Mouse (Mus musculus) activated CD4-positive, CD25-positive, alpha-beta regulatory T cell, adult 4 months (primary cell): ENCODE measurements around the gene Nlrc3. TPM values are rescaled to one million over a fixed set of nuclear protein-coding genes. Genes with fewer than 3 reads are reported as not detected.
"Not testable (repeated sequence)": the region's sequence is repeated elsewhere in the genome, so short reads cannot be mapped to it uniquely, and the experiment has no call there.

Experiments
- ATAC-seq: one replicate; pipeline ENCODE4 v1.8.0; 2017
- polyA plus RNA-seq, 2 experiments: library from polyadenylated mRNA; unstranded; fragments of 100-300 nt; shearing (Covaris generic); gene quantifications; one replicate each; pipeline ENCODE4 v1.2.1; 2017

Nlrc3 gene
- 10 to 100 TPM; 60.0 to 64.2 TPM for polyA plus RNA-seq

DNA sequence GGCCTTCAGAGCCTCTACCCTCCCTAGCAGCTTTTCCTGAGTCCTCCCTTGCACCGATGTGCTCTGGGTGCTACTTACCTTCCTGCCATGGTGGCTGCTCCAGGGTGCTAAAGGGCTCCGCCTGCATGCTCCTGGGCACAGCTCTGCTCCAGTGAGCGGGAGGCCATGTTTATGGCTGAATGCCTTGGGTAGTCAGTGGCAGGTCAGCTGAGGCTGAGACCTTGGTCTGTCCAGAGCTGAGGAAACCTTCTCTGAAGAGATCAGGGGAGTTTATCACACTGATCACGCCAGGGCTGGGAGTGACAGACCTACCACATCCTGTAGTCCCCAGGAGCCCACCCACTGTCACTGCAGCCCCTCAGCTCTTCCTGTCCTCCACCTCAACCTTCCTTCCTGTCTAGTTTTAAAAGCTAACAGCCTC lies at the start of gene Nlrc3:
Nlrc3 (minus strand) TSS at position 382 of the 421 bp plus-strand sequence.
- ATAC-seq = peak; percentile 96

DNA sequence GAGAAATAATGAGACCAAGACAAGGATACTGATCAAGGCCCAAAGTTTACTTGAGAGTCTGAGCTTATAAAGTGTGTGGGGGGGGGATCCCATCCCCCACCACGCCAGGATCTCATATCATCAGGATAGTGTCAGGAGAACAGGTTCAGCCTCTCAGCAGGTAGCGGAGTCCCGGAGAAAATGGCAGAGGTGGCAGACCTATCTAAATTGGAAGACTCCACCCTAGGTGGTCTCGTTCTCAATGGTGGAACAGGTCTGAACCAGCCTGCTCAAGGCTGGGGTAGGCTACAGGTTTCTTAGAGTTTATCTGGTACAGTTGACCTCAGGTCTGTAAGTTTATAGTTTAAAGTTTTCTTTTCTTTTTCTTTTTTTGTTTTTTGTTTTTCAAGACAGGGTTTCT lies 46.3 kb upstream of the Nlrc3 start:
- ATAC-seq = no peak

DNA sequence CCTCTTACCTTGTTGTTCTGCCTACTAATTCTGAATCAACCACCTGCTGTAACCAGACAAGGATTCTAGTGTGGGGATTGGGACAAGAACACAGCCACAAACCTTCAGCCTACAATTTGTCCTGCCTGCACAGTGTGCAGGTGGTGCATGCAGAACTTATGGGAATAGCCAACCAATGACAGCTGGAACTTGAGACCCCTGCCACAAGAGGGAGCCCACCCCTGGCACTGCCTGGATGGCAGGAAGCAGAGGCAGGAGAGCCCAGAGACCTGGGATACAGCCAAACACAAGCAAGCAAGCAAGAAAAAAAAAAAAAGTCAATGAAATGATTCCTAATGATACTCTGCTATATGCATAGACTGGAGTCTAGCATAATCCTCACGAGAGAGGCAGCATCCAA lies 44.8 kb upstream of the Nlrc3 start:
- ATAC-seq = no peak

DNA sequence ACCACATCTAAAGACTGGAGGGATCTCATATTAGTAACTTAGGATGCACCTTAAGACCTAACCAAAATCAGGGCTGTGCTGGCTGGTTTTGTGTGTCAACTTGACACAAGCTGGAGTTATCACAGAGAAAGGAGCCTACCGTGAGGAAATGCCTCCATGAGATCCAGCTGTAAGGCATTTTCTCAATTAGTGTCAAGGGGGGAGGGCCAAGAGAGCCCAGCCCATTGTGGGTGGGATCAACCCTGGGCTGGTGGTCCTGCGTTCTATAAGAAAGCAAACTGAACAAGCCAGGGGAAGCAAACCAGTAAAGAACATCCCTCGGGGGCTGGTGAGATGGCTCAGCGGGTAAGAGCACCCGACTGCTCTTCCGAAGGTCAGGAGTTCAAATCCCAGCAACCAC lies 41.0 kb upstream of the Nlrc3 start:
- not testable (repeated sequence) for ATAC-seq

DNA sequence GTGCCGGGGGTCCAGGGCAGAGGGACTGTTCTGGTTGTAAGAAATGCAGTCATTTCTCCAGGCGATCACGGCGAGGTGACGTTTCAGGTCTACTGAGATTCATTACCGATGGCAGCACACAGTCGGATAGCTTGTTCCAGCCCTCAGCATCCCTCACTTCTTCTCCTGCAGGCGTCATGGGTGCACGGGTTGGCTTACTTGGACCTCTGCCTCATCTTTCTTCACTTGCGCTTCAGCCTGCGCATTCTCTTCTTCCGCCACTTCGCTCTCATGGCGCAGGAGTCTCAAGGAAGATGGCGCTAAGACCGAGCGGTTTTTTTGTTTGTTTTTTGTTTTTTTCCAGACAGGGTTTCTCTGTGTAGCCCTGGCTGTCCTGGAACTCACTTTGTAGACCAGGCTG lies 40.4 kb upstream of the Nlrc3 start:
- not testable (repeated sequence) for ATAC-seq

DNA sequence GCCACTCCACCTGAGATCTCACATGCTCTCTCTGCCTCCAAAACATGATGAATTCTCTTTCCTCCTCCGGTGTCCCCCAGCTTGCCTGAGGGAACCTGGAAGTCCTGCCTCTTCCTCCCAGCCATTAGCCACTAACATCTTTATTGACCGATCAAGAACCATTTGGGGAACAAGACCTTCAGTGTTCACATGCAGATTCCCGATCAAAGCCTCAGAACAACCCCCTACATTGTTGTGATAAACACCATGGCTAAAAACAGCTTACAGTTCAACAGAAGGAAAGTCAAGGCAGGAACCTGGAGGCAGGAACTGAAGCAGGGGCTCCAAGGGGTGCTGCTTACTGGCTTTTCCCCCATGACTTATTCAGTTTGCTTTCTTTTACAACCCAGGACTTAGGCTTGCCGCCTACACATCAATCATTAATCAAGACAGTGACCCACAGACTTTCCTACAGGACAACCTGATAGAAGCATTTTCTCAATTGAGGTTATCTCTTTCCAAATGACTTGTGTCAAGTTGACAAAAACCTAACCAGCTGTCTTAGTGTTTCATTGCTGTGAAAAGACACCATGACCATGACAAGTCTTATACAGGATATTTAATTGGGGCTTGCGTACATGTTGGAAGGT lies 37.7 kb upstream of the Nlrc3 start:
- ATAC-seq = no peak

DNA sequence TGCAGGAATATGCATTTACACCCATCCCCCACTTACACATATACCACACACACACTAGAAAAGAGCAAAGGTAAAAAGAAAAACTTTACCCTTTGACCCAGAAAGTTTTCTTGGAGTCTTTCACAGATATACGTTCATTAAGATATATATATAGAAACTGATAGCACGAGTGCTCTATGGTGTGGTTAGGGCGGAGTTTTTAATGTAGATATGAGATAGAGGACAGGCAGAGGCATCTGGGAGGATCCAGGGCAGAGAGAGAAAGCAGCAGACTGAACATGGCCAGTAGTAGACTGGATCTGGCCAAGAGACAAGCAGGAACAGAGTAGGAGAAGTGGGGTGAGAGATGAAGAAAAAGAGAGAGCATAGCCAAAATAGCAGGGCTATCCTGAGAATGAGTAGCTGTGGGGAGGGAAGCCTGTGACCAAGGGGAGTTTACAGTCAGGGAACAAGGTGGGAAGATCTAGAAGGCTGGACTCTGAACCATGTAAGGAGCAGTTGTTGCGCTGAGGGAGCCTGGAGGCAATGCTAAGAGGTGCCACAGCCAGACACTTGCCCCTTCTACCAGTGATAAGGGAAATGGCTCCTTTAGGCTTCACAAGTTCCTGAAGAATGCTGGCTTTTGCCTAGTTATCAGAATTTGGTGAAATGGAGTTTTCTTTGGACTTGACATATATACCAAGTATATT lies 36.6 kb upstream of the Nlrc3 start:
- ATAC-seq = no peak

DNA sequence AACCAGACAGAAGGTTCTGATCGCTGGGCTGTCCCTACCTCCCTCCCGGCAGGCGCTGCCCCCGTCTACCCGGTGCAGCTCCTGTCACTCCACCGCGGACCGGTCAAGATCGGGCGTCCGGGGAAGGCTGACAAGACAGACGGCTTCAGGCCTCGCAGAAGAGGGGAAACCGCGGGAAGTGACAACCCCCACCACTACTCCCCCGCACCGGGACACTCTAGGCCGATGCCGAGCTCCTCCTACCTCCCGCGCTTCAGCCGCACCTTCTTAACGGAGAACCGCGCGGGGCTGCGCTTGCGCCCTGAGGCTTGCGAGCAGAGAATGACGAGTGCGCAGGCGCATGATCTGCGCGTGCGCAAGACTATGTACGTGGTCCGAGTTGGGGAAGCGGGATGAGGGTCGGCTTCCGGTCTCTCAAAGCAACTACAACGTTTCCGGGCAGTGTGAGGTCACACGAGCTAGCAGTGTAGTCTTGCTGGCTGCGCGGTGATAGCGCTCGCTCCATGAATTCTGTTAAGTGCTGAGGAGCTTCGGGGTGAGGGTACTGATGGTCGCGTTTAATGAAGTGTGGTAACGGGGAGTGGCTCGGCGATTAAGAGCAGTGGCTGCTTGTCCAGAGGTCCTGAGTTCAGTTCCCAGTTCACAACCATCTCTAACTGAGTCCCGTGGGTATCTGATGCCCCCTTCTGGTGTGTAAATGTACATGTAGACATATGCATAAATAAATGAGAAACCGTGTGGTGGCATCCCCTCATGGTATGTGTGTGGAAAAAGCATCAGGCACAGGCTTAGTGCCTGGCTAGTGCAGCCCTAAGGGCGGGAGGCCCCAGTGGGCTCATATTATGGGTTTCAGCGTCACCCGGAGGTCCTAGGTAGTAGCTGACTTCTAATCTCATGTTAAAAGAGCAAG lies 27.3 kb upstream of the Nlrc3 start, which contains the start of gene Slx4:
Slx4 (minus strand) TSS at position 282 of the 910 bp plus-strand sequence.
- ATAC-seq = peak; percentile 89

DNA sequence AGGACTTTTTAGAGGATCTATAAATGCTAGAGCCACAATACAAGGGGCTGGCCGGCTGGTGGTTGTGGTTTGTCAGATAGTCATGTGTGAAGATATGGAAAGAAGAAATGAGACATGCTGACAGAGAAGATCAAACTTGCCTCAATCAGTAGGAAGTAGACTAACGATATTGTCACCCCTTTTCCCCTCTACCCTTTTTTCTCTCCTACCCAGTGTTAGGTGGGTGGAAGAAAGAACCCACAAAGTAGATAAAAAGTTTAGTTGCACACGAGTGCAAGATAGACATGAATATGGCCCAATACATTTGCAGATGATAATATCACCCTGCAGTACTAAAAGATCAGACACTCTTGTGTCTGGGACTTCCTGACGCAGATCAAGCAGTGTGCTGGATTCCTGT lies 12.0 kb upstream of the Nlrc3 start:
- ATAC-seq = peak; percentile 46

DNA sequence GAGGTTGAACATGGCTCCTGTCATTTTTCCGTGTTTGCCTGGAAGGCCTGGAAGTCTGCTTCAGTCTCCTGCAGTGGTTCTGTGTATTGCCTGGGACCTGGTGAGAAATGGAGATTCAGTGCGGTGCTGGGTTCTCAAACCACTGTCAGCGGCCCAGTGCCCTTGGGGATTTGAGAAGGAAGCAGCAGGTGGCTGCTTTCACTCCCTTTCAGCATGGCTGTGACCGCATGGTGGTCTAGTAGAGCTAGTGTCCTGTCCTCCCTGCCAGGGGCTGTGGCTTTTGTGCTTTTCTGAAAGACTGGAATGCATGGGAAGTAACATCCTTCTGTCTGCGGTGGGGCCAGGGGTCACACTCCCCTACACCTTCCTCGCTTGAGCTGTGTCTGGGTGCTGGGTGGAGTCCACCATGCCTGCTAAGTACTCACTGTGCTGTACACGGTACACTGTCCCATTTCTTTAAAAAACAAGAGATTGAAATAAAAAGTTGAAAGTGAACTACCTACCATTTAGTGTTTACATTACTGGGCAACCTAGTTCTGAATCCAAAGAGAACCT lies 6.8 kb upstream of the Nlrc3 start:
- ATAC-seq = no peak

DNA sequence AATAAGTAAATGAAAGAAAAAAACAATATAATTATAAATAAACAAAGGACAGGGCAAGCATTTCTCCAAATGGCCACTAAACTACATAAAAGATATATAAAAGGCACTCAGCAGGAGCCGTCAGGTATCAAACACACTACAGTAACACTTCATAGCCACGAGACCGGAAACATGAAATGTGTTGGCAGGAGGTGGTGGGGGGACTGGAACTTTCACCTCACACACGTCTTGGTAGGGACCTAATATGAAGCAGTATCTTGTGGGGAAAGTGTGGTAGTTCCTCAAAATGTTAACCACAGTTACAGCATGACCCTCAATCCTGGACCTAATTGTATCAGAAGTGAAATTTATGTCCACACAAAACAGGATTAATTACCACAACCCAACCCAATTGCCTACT lies 5.7 kb upstream of the Nlrc3 start:
- peak; percentile 43 for ATAC-seq

DNA sequence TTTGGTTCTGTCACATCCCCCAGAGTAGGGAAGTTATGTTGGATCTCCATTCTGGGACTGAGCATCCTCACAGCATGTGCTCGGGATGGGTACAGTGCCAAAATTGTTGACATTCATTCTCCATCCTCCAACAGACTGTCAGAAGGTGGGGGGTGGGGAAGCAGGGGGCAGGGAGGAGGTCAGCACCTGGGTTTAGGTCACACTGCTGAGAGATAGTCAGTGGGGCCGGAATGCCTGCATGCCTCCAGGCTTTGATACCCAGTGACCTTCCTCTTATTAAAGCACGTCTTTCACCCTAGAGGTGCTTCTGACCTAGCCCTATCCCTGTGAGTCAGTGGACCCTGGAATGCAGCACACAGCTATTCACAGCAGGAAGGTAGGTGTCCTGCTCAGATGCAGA lies 280 bp upstream of the Nlrc3 start:
- ATAC-seq = no peak

DNA sequence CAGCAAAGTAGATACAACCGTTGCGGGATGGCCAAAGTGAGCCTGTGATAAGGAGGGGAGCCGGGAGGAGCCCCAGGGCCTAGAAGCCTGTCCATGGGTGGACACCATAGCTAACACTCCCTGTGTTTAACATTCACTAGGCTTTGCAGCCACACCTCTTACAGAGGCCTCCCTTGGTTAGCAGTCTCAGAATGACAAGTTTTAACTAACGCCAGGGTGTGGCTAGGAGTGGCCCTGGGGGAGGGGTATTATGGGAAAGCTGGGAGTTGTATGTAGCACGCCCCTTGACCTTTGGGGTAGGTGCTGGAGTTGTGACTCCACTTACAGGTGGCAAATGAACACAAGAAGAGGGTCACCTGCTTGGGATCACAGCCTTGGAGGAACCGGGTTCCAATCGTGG lies 774 bp downstream of the Nlrc3 start:
- no peak for ATAC-seq

DNA sequence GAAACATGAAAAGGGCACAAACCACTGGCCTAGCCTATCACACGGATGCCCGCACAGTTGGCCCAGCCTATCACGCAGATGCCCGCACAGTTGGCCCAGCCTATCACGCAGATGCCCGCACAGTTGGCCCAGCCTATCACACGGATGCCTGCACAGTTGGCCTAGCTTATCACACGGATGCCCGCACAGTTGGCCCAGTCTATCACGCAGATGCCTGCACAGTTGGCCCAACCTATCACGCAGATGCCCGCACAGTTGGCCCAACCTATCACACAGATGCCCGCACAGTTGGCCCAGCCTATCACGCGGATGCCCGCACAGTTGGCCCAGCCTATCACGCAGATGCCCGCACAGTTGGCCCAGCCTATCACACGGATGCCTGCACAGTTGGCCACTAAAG lies 2.0 kb downstream of the Nlrc3 start:
- not testable (repeated sequence) for ATAC-seq

DNA sequence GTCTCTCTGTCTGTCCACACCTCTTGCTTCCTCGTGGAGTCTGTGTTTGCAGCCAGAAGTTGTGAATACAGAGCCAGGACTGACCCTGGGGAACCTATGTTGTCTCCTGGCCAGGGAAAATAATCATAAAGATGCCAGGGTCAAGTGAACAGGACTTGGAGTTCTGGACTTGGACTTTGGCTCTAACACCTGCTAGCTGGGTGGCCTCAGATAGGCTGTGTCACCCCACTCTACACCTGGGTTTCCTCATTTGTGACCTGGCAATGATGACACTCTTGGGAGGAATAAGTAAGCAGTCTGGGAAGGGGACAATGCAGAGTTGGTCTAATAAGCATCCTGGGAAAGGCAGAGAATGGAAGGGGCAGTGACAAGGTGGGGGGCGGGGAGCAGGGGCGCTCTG lies 10.9 kb downstream of the Nlrc3 start:
- no peak for ATAC-seq

DNA sequence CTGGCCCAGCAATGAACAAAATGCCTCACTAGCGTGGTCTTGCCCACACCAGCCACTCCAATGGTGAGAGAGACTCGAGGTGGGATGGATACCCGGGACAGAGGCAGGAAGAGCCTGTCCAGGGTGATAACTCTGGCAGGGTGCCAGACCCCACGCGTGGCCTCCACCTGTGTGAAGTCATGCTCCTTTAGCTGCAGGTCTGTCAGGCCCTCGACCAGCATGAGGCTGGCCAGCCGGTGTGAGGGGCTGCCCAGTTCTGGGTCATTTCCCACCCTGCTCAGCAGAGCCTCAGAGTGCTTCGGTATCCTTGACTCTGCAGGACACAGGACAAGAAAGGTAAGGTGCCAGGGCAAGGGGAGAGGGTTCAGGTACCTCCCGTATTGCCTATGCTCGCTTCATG lies 11.4 kb downstream of the Nlrc3 start:
- ATAC-seq = no peak

DNA sequence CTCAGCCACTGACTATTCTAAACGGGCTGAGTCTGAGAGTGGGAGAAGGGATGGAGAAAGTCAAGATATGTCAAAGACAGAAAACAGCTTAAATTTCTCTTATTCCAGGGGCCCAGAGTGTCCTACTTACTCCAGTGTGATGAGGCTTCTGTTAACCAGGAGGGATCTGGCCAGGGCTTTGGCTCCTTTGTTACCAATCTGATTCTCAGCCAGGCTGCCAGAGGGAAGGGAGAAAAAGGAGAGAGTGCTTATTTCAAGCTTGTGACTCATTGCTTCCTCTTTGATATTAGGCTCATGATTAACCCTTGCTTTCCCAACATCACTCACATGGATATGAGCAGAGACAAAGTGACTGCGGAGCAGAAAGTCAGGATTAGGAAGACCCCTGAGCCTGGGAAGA lies 17.2 kb downstream of the Nlrc3 start:
- ATAC-seq = no peak

DNA sequence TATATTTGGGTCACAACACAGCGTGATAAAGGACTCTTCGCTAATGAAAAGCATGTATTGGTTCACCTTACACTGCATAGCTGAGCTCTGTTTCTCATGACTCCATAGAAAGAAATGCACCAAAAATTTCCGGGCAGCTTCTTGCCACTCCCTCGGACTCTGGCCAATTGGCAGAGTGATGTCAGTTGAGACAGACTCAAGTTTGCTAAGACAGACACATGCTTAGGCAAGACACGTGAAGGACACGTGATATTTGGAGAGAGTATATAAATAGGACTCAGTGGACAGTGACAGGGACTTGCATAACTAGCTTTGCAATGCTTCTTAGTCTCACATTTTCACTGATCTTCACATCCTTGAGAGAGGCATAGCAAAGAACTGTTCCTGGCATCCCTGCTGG lies 20.1 kb downstream of the Nlrc3 start:
- ATAC-seq = no peak

DNA sequence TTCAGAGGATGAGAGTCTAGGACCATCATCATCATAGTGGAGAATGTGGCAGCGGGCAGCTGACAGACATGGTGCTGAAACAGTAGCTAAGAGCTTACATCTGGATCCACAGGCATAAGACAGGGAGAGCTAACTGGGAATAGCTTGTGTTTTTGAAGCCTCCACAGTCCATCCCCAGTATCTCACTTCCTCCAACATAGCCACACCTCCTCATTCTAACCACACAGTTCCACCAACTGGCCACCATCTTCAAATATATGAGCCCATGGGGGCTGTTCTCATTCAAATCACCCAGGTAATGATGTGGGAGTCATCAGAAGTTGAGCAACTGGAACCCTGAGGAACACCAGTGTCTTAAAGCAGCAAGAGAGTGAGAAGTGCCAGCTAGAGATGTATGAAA lies 25.3 kb downstream of the Nlrc3 start:
- ATAC-seq = no peak

DNA sequence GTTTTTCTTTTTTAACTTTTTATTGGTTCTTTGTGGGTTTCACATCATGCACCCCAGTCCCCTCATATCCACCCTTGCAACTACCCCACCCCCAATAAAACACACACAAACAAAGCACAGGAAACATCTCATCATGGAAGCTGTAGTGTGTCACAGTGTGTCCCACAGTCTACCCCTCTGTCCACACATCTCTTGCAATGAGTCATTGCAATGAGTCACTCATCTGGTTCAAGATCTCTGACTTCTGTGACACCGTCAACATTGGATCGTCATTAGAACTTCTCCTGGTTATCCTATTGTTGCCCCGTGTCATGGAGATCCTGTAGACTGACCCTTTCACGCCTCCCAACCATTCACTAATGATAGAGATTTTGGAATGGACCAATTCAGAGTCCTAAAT lies 41.7 kb downstream of the Nlrc3 start:
- ATAC-seq = no peak

DNA sequence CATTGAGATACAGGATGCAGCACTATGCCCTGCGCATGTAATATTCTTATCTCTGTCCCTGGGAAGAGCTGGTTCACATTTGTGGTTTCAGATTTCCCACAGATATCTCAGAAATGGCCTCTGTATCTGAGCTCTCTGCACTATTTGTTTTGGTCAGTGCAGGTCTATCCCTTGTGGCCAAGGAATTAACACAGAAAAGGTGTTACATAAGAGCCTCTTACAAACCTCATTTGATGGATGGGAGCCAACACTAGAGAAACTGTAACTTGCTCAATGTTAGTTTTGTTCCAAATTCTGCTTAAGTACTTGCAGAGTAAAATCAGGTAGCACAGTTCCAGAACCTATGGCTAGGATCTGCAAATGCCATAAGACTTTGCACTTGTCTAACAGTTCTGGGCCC lies 42.3 kb downstream of the Nlrc3 start:
- no peak for ATAC-seq

DNA sequence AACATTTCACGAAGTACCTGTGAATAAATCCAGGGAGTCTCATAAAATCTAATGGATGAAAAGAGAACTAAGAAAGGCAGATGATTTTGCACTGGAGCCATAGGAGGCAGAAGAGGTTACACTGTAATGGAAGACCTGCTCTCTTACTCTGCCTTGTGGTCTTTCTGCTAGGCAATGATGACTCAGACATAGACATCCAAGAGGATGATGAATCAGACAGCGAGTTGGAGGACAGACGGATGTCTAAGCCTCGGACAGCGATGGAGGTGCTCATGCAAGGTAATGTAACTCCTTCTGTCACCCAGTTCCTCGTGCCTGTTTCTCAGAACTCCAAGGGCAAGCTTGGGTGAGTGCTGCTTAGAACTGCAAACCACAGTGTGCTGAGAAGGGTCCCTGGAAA lies 42.9 kb downstream of the Nlrc3 start:
- peak; percentile 11 for ATAC-seq

DNA sequence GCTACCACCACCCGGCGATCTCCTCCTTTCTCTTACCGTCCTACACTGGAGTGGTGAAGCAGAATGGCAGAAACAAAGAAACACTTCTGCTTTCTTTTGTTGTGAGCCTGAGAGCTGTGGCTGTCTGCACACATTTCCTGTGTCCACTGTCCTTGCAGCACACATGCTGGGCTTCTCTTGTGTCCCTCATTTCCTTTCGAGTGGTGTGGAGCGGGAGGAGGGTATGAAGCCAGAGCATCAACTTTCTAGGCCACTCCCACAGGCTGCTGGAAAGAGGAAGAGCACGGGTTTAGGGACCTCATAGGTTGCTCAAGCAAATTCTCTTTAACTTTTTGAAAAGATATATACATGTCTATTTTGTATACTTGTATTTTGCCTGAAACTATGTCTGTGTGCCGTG lies 47.3 kb downstream of the Nlrc3 start:
- ATAC-seq = no peak
